Mouse (Mus musculus) hindbrain, embryonic 14.5 days (tissue): ENCODE results near the gene Ccr4. TPM values are rescaled to one million over a fixed set of nuclear protein-coding genes. Genes with fewer than 3 reads are reported as not detected.

Experiments used
- ATAC-seq: fragments of 200-750 bp; cut with Nextera tagmentation; 2 replicates; pipeline ENCODE4 v1.8.0; 2017; ENCODE audit warnings: moderate number of reproducible peaks, mild to moderate bottlenecking, moderate TSS enrichment, moderate library complexity; ENCODE audit not compliant: low FRiP score
- DNase-seq: peaks from one replicate; pipeline ENCODE4 v3.0.0-alpha.2; 2015; ENCODE audit warnings: low spot score
- H3K27ac ChIP-seq: fragments of 300-500 bp; sonication (generic); 2 replicates; pipeline ENCODE4 v1.5.1; 2014; ENCODE audit warnings: mild to moderate bottlenecking, moderate library complexity
- H3K27me3 ChIP-seq: fragments of 300-500 bp; sonication (generic); 2 replicates; pipeline ENCODE4 v1.6.1; 2014; ENCODE audit warnings: mild to moderate bottlenecking, low read length, mixed read lengths; ENCODE audit not compliant: control insufficient read depth, insufficient read depth
- H3K36me3 ChIP-seq: fragments of 300-500 bp; sonication (generic); replicated peaks from 2 replicates; pipeline ENCODE4 v1.6.1; 2014; ENCODE audit not compliant: control insufficient read depth, insufficient read depth
- H3K4me1 ChIP-seq: fragments of 300-500 bp; sonication (generic); replicated peaks from 2 replicates; pipeline ENCODE4 v1.6.1; 2014; ENCODE audit warnings: antibody characterized with exemption, low read length, mixed read lengths; ENCODE audit not compliant: control insufficient read depth, insufficient read depth
- H3K4me2 ChIP-seq: fragments of 300-500 bp; sonication (generic); replicated peaks from 2 replicates; pipeline ENCODE4 v1.6.1; 2014; ENCODE audit warnings: mild to moderate bottlenecking, moderate library complexity
- H3K4me3 ChIP-seq: fragments of 300-500 bp; sonication (generic); replicated peaks from 2 replicates; pipeline ENCODE4 v1.5.1; 2014; ENCODE audit warnings: mild to moderate bottlenecking, low read length
- H3K9ac ChIP-seq: fragments of 300-500 bp; sonication (generic); 2 replicates; pipeline ENCODE4 v1.6.1; 2014
- H3K9me3 ChIP-seq: fragments of 300-500 bp; sonication (generic); 2 replicates; pipeline ENCODE4 v1.6.1; 2016; ENCODE audit warnings: low read length; ENCODE audit not compliant: control insufficient read depth
- WGBS: fragments of 180-500 bp; shearing (Covaris S2); extraction: QIAGEN DNeasy Blood & Tissue Kit; methylation state at CpG from one replicate; pipeline ENCODE4 v1.1.7; 2014; 5-methylcytosine and 5-hydroxymethylcytosine counted together
- polyA plus RNA-seq: library from polyadenylated mRNA; unstranded; fragments of >200 nt; fragmentation: Nextera tagmentation; extraction: Ambion mirVana; gene quantifications from 2 replicates; pipeline ENCODE4 v1.2.1, GENCODE M21; 2014

The Ccr4 gene
- polyA plus RNA-seq, 1 experiment from 2014 or later: not detected

DNA sequence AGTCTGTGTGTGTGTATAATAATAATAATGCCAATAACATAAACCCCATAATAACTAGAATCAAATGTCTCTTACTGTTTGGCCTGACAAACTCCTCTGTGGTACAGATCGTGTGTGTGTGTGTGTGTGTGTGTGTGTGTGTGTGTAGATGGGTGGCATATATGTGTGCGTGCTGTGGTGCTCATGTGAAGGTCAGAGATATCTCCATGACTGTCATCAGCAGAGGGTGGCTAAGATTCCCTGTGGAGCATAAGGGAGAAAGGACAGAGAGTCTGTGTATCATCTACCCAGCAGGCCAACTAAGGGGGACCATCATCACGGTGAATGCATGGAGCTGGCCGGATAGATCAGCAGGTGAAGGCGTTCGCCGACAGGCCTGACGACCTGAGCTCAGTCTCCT lies 57.8 kb downstream of the Ccr4 start:
- H3K9me3 ChIP-seq: no peaks in the 10 kb centered on the region
- H3K4me3 ChIP-seq: no peak overlapping the region
- no peak overlapping the region for H3K9ac ChIP-seq
- peaks cover 2% of the 10 kb centered on the region; the same call in 1 of the 2 replicates for H3K36me3 ChIP-seq
- DNase-seq (no peak), ATAC-seq (no peak)
- 92% methylated on average over 8 of the region's 8 CpGs for WGBS
- no peaks in the 10 kb centered on the region for H3K27me3 ChIP-seq
- H3K4me1 ChIP-seq: no peaks in the 10 kb centered on the region
- H3K4me2 ChIP-seq: no peak overlapping the region
- no peak overlapping the region for H3K27ac ChIP-seq

DNA sequence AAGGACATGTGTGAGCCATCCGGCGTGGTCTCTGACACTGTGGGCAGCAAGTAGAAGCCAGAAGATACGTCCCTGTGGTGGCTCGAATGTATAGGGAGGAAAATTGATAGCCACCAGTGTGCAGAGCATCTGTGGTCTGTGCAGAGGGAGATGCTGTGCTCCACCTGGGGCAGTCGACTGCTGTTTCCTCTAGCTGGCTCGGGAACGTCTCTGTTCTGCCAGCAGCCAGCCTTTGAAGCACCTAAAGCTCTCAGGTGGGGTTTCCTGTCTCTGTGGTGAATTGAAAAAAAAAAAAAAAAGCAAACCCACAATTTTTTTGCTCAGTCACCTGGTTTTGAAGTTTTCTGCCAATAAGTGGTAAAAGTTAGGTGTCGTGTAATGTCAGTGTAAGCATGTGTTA lies 61.4 kb downstream of the Ccr4 start:
- no peaks in the 10 kb centered on the region for H3K27me3 ChIP-seq
- ATAC-seq (no peak), DNase-seq (no peak)
- peaks cover 2% of the 10 kb centered on the region; the same call in 1 of the 2 replicates for H3K36me3 ChIP-seq
- H3K27ac ChIP-seq: no peak overlapping the region
- H3K4me3 ChIP-seq: no peak overlapping the region
- H3K4me2 ChIP-seq: no peak overlapping the region
- H3K9me3 ChIP-seq: no peaks in the 10 kb centered on the region
- 92% methylated on average over 8 of the region's 8 CpGs for WGBS
- H3K4me1 ChIP-seq: no peaks in the 10 kb centered on the region
- no peak overlapping the region for H3K9ac ChIP-seq

DNA sequence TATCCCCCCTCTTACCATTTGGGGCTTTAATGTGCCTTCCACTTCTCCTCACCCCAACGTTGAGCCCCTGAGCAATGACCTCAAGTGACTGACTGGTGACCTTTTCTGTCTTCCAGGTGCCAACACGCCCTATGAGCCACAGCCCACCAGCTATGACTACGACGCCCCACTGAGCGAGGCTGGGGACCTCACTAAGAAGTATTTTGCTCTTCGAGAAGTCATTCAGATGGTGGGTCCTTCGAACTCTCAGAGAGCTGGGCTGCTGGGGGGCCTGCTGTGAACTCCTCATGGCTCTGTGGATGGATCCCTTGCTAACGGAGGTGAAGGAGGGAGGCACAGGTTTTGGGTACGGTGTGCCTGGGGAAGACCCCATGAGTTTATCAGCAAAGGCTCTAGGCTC lies 61.8 kb downstream of the Ccr4 start:
- Histone ChIP-seq H3K27ac (no peak overlapping the region), H3K9ac (no peak overlapping the region), H3K9me3 (no peaks in the 10 kb centered on the region), H3K27me3 (no peaks in the 10 kb centered on the region), H3K4me3 (no peak overlapping the region), H3K4me2 (no peak overlapping the region), H3K4me1 (no peaks in the 10 kb centered on the region), H3K36me3 (peaks cover 2% of the 10 kb centered on the region; the same call in 1 of the 2 replicates)
- DNase-seq: no peak
- 86% methylated on average over 9 of the region's 9 CpGs for whole genome bisulfite sequencing
- ATAC-seq: no peak

DNA sequence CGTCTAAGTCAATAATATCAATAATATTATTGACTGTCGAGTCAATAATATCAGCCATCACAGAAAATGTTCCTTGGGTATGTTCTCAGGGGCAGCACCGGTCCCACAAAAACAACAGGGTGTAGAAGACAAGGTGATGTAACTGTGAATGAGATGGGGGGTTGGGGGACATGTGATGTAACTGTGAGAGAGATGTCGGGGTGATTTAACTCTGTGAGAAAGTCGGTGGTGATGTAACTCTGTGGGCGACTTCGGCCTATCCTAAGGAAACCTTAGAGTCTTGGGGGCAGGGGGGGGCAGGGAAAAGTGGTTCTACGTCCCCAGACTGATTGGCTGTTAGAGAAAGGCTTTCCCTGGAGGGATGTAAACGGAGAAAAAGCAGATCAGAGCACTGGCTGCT lies 62.5 kb downstream of the Ccr4 start:
- H3K9ac ChIP-seq: no peak overlapping the region

DNA sequence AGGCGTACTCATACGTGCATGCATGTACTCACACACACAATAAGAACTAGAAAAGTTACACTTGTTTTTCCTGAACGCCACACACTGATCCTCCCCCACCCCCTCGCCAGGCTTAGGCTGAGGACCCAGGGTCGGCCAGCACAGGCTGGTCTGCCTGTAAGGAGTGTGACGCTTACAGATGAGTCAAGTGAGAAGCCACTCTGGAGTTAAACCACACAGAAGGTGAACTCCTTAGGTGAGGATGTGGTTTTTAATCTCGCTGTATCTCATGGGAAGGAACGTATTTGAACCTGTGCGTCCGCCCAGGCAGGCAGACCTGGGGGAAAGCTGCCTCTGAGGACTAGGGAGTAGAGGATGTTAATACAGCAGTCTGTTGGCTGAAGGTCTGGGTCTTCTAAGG lies 64.2 kb downstream of the Ccr4 start:
- H3K4me1 ChIP-seq: no peaks in the 10 kb centered on the region
- H3K4me2 ChIP-seq: no peak overlapping the region
- ATAC-seq: no peak
- no peak overlapping the region for H3K4me3 ChIP-seq
- no peak overlapping the region for H3K9ac ChIP-seq
- peaks cover 5% of the 10 kb centered on the region; the same call in 1 of the 2 replicates for H3K36me3 ChIP-seq
- 86% methylated on average over 10 of the region's 10 CpGs for WGBS
- no peak overlapping the region for H3K27ac ChIP-seq
- DNase-seq: no peak
- peaks cover 10% of the 10 kb centered on the region; the same call in 1 of the 2 replicates for H3K9me3 ChIP-seq
- no peaks in the 10 kb centered on the region for H3K27me3 ChIP-seq

More for the DNA sequence above, 62.5 kb downstream of the Ccr4 start:
- Histone ChIP-seq H3K36me3 (peaks cover 2% of the 10 kb centered on the region; the same call in 1 of the 2 replicates), H3K4me1 (no peaks in the 10 kb centered on the region), H3K4me2 (no peak overlapping the region), H3K27me3 (no peaks in the 10 kb centered on the region), H3K4me3 (no peak overlapping the region), H3K9me3 (no peaks in the 10 kb centered on the region), H3K27ac (no peak overlapping the region)
- WGBS: 91% methylated on average over 9 of the region's 9 CpGs
- DNase-seq: no peak
- no peak for ATAC-seq

Other genes starting within 250 kb of the Ccr4 start
- not detected in 2 replicates for gene Bcl2a1c, start 174.8 kb downstream of the Ccr4 start, polyA plus RNA-seq
- gene Crtap, start 114.2 kb downstream of the Ccr4 start, polyA plus RNA-seq: 30.7 and 31.6 TPM in 2 replicates
- 36.2 and 38.9 TPM in 2 replicates for gene Glb1, start 103.8 kb downstream of the Ccr4 start, polyA plus RNA-seq
- gene Tmppe, start 103.8 kb downstream of the Ccr4 start, polyA plus RNA-seq: 3.9 and 4.0 TPM in 2 replicates
- not detected in 2 replicates for gene C130032M10Rik, start 10.8 kb upstream of the Ccr4 start, polyA plus RNA-seq
- 0.29 and 0.31 TPM in 2 replicates for gene Trim71, start 59.5 kb upstream of the Ccr4 start, polyA plus RNA-seq
- 51.2 and 57.3 TPM in 2 replicates for gene Cnot10, start 135.3 kb upstream of the Ccr4 start, polyA plus RNA-seq
- gene Dync1li1, start 183.9 kb upstream of the Ccr4 start, polyA plus RNA-seq: 87.6 and 107 TPM in 2 replicates
- 21.2 and 21.8 TPM in 2 replicates for gene Cmtm6, start 226.2 kb upstream of the Ccr4 start, polyA plus RNA-seq